Mouse (Mus musculus) MEL (cell line): ENCODE data around the gene Nell2.

Source experiments
- CHD1 ChIP-seq: IDR thresholded peaks from 2 replicates; pipeline ENCODE4 v1.6.1; 2012; ENCODE audit warnings: low read depth, mild to moderate bottlenecking, inconsistent platforms, low read length, improper control_type of control experiment
- ZC3H11A ChIP-seq: IDR thresholded peaks from 2 replicates; pipeline ENCODE4 v1.6.1; 2012; ENCODE audit warnings: low read depth, mild to moderate bottlenecking, inconsistent platforms, low read length, improper control_type of control experiment

- no peak for TF ChIP-seq ZC3H11A
- TF ChIP-seq CHD1, result no peak
These were observed 484.3 kb downstream of the Nell2 start for GRCm38 (mm10) chr15:95044011-95044410.
